Mouse (Mus musculus) cerebellum, adult 2 months (tissue): ENCODE results near the gene Spns1. TPM values are rescaled to one million over a fixed set of nuclear protein-coding genes. Genes with fewer than 3 reads are reported as not detected.

Experiments
- DNase-seq, 2 experiments: peaks; one replicate each; pipeline ENCODE4 v3.0.0; 2021
- H3K27ac ChIP-seq: fragments of 200-500 bp; 2 replicates; pipeline ENCODE4 v1.5.1; 2012; ENCODE audit warnings: low read length, control low read depth, inconsistent platforms; ENCODE audit not compliant: insufficient read depth
- H3K27me3 ChIP-seq: fragments of 200-500 bp; 2 replicates; pipeline ENCODE4 v1.6.1; 2012; ENCODE audit warnings: inconsistent platforms, mild to moderate bottlenecking, low read length, moderate library complexity; ENCODE audit not compliant: control insufficient read depth, insufficient read depth
- H3K4me1 ChIP-seq: fragments of 200-500 bp; 2 replicates; pipeline ENCODE4 v1.6.1; 2011; ENCODE audit warnings: low read length; ENCODE audit not compliant: control insufficient read depth, insufficient read depth
- H3K4me3 ChIP-seq: fragments of 200-500 bp; replicated peaks from 2 replicates; pipeline ENCODE3; 2011; ENCODE audit warnings: mild to moderate bottlenecking, low read depth, low read length, control low read depth; ENCODE audit not compliant: insufficient read depth
- CTCF ChIP-seq: fragments of 200-500 bp; IDR thresholded peaks from 2 replicates; pipeline ENCODE4 v1.5.1; 2011; ENCODE audit warnings: low read depth, mild to moderate bottlenecking, control low read depth, low read length, moderate library complexity, borderline replicate concordance; ENCODE audit not compliant: insufficient read depth
- POLR2A ChIP-seq: fragments of 200-500 bp; IDR thresholded peaks from 2 replicates; pipeline ENCODE4 v1.6.1; 2011; ENCODE audit warnings: low read length, control low read depth, borderline replicate concordance; ENCODE audit not compliant: insufficient read depth
- WGBS: fragments of 180-500 bp; shearing (Covaris S2); methylation state at CpG from one replicate; pipeline ENCODE4 v1.1.7; 2018; 5-methylcytosine and 5-hydroxymethylcytosine counted together
- polyA plus RNA-seq: library from polyadenylated mRNA; depleted of rRNA; stranded (reverse); fragments of >200 nt; gene quantifications from 2 replicates; pipeline ENCODE4 v1.2.3, GENCODE M21; 2012

Spns1 gene
- polyA plus RNA-seq, 1 experiment = 218 TPM

- TF ChIP-seq POLR2A (no peak), CTCF (no peak)
- WGBS = 84% methylated on average over 3 of the region's 3 CpGs
- Histone ChIP-seq H3K27ac (no peak overlapping the region), H3K4me1 (no peaks in the 10 kb centered on the region), H3K27me3 (no peaks in the 10 kb centered on the region), H3K4me3 (no peak overlapping the region)
- no peak for DNase-seq
These were observed 23.3 kb downstream of the Spns1 start for GRCm38 (mm10) chr7:126353994-126354365.

- DNase-seq = no peak
- Histone ChIP-seq H3K4me1 (no peaks in the 10 kb centered on the region), H3K27me3 (no peaks in the 10 kb centered on the region), H3K4me3 (no peak overlapping the region), H3K27ac (no peak overlapping the region)
- TF ChIP-seq CTCF = no peak
- no peak for TF ChIP-seq POLR2A
- WGBS = 60% methylated on average over 11 of the region's 11 CpGs
These were observed 23.8 kb downstream of the Spns1 start for GRCm38 (mm10) chr7:126353251-126353993.

GRCm38 (mm10) chr7:126351419-126351951 is 25.8 kb downstream of the Spns1 start:
- no peak overlapping the region for H3K4me3 ChIP-seq
- whole genome bisulfite sequencing = 45% methylated on average over 10 of the region's 10 CpGs

GRCm38 (mm10) chr7:126350748-126351418 is 26.4 kb downstream of the Spns1 start:
- TF ChIP-seq POLR2A = no peak
- TF ChIP-seq CTCF = no peak
- Histone ChIP-seq H3K4me1 (no peaks in the 10 kb centered on the region), H3K27me3 (no peaks in the 10 kb centered on the region), H3K27ac (no peak overlapping the region), H3K4me3 (peak overlapping the region; percentile 42)
- DNase-seq = no peak
- 58% methylated on average over 20 of the region's 20 CpGs for WGBS

More at GRCm38 (mm10) chr7:126351419-126351951, 25.8 kb downstream of the Spns1 start:
- Histone ChIP-seq H3K4me1 (no peaks in the 10 kb centered on the region), H3K27ac (no peak overlapping the region), H3K27me3 (no peaks in the 10 kb centered on the region)
- no peak for TF ChIP-seq POLR2A
- TF ChIP-seq CTCF = no peak
- no peak for DNase-seq

GRCm38 (mm10) chr7:126348293-126348692 is 29.0 kb downstream of the Spns1 start:
- H3K4me3 ChIP-seq = no peak overlapping the region
- TF ChIP-seq CTCF (no peak), POLR2A (no peak)

GRCm38 (mm10) chr7:126347098-126347497 is 30.2 kb downstream of the Spns1 start:
- no peak for DNase-seq
- Histone ChIP-seq H3K4me3 (no peak overlapping the region), H3K27ac (no peak overlapping the region), H3K4me1 (no peaks in the 10 kb centered on the region), H3K27me3 (no peaks in the 10 kb centered on the region)
- no peak for TF ChIP-seq POLR2A
- TF ChIP-seq CTCF = no peak
- 20% methylated on average over 1 of the region's 1 CpGs for WGBS

More at GRCm38 (mm10) chr7:126348293-126348692, 29.0 kb downstream of the Spns1 start:
- Histone ChIP-seq H3K27me3 (no peaks in the 10 kb centered on the region), H3K4me1 (no peaks in the 10 kb centered on the region), H3K27ac (no peak overlapping the region)
- WGBS = 63% methylated on average over 8 of the region's 8 CpGs
- DNase-seq = no peak

GRCm38 (mm10) chr7:126345969-126346368 is 31.3 kb downstream of the Spns1 start:
- no peak for TF ChIP-seq POLR2A
- no peak for TF ChIP-seq CTCF
- H3K27me3 ChIP-seq = no peaks in the 10 kb centered on the region
- DNase-seq = no peak
- H3K27ac ChIP-seq = no peak overlapping the region
- WGBS = 42% methylated on average over 3 of the region's 3 CpGs
- no peaks in the 10 kb centered on the region for H3K4me1 ChIP-seq
- H3K4me3 ChIP-seq = no peak overlapping the region
